Mouse (Mus musculus): ENCODE results near the gene Pidd1.

Gene Pidd1

DNA sequence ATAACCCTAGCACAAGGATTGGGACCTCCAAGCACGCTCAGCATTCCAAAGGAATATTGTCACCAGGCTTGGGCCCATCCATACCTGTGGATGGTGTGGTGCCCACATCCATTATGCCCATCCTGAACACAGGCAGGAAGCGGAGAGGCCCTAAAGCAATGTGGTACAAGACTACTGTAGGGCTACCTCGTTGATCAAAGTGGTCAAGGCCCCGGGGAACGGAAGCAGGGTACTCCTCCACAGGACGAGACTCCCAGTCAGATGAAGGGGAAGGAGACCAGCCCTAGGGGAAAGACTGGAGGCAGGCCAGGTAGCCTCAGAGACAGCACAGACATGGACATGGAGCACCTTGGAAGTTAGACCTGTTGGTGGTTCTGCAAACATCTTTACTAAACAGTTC is 28.9 kb upstream of the Pidd1 start:
- DNase-seq (ENCODE audit: low spot score) = no peak

DNA sequence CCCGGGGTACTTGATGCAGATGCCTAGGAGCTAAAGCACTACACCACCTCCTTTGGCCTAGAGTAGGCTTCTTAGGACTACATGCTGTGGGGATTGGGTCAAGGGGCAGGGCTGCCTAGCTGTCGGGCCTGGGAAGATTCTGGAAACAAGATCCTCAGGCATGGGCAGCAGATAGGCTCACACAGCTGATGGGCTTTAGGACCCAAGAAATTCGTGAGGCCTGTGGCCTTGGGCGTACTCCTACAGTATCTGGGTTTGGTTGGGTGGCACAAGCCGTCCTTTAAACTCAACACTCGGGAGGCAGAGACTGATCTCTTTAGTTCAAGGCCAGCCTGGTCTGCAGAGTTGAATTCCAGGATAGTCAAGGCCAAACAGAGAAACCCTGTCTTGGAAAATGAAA is 28.4 kb upstream of the Pidd1 start:
- DNase-seq (ENCODE audit: low spot score) = no peak

DNA sequence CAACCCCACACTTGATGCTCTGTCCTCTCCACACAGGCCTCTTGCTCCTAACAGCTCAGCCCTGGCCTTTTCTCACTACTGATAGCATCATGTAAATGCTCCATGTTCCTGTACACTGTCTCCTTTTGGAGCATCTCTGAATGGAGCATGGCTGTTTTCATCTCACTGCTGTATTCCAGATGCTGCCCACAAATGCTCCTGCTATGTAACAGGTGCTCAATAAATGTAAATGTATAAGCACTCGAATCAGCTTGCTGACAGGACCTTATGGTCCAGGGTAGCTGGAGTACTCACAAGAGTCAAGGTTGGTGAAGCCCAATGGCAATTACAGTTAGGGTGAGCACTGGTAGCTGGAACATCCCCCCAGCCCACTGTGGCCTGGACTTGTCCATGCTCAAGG is 27.4 kb upstream of the Pidd1 start:
- no peak for DNase-seq (ENCODE audit: low spot score)

GRCm38 (mm10) chr7:141470637-141470944 is 26.8 kb upstream of the Pidd1 start:
- DNase-seq (ENCODE audit: low spot score) = no peak

DNA sequence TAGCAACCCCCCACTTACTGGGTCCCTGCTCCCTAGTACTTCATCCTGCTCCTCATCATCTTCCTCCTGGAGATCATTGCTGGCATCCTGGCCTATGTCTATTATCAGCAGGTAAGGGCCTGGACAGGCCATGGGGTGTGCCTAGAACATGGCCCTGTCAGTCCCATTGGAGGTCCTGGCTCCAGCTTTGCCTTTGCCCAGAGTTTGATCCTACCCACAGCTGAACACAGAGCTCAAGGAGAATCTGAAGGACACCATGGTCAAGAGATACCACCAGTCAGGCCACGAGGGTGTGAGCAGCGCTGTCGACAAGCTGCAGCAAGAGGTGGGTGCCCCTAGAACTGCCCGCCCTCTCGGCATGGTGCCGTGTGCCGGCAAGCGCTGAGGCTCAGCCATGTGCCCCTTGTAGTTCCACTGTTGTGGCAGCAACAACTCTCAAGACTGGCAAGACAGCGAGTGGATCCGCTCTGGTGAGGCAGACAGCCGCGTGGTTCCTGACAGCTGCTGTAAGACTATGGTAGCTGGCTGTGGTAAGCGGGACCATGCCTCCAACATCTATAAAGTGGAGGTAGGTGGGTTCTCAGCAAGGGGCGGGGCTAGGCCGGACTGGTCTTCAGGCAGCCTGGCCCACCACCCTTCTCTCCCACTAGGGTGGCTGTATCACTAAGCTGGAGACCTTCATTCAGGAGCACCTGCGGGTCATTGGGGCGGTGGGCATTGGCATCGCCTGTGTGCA is 26.2 kb upstream of the Pidd1 start:
- DNase-seq (ENCODE audit: low spot score) = no peak

GRCm38 (mm10) chr7:141469352-141469751 is 25.5 kb upstream of the Pidd1 start:
- DNase-seq (ENCODE audit: low spot score) = no peak

- DNase-seq (ENCODE audit: low spot score) = no peak
These were observed 24.8 kb upstream of the Pidd1 start for GRCm38 (mm10) chr7:141468522-141469211.

- DNase-seq (ENCODE audit: low spot score) = no peak
These were observed 24.3 kb upstream of the Pidd1 start for GRCm38 (mm10) chr7:141468164-141468521.

DNA sequence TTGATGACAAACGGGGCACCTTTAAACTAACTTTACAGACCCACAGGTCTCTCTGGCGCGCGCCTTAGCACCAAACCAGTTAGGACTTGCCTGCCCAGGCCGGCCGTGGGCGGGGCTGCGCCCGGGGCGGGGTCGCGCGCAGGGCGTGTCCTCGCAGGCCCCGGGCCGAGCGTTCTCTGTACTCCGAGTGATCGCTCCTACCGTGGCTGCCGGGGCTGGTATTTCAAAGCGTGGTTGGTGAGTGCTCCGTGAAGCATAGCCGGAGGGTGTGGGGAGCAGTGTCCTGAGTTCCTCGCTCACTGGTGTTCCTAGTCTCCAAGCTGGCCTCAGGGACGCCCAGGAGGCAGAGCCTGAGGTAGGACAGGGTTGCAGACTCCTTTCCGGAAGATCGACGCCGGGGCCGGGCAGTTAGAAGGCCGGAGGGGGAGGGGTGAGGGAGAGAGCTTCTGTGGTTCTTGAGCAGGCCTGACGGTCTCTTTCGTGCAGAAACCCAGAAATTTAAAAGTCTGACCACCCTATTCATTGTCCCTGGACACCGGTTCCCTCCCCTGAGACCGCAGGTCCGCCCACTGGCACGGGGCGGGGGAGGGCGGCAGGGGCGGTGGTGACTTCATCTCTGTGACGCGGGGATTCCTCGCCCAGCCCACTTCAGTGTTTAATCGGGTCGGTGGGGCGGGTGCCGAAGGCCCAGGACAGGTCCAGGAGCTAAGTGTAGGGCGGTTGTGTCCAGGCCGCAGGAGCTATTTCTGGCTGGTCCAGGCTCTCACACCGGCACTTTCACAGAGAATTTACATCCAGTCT is 23.6 kb upstream of the Pidd1 start, which contains the start of gene Cd151:
TSS of gene Cd151 (plus strand) at position 163 of the 801 bp plus-strand sequence.
- DNase-seq (ENCODE audit: low spot score) = no peak

GRCm38 (mm10) chr7:141466607-141467148 is 22.9 kb upstream of the Pidd1 start:
- DNase-seq (ENCODE audit: low spot score) = no peak

DNA sequence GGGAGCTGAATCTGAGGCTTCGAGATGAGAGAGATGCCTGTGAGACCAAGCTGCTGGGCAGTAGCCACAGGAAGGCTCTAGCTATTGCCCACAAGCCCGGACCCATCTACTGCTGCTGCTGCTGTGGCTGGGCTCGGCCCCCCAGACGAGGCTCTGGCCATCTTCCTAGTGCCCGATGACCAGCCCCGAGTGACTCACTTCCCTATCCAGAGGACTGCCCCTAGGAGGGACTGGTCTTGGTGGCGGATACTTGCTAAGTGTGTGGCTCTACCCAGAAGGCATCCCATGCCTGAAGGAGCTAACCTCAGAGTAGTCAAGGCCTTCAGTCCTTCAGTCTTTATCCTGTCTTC is 22.2 kb upstream of the Pidd1 start:
- DNase-seq (ENCODE audit: low spot score) = no peak

DNA sequence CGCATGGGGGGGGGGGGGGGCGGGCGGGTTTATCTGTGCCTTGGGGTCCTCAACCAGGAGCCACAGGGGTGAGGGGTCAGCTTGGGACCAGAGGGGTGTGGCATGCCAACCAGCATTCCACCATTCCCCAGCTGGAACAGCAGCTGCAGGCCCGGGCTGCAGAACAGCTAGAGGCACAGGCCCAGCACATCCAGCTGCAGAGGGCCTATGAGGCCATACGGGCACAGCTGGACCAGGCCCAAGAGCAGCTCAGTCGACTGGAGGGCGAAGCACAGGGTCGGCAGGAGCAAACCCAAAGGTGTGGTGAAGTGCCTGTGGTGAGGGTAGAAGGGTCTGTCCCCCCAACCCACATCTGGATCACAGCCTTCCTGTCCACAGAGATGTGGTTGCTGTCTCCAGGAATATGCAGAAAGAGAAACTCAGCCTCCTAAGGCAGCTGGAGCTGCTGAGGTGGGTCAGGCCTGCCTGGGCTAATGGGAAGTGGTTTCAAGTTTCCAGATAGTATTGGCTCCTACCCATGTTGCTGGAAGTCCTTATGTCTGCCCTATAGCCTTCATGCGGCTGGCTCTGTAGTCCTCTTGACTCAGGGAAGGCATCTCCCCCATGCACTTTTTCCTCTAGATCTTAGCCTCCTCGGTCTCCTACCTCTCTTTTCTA is 21.7 kb upstream of the Pidd1 start:
- no peak for DNase-seq (ENCODE audit: low spot score)

DNA sequence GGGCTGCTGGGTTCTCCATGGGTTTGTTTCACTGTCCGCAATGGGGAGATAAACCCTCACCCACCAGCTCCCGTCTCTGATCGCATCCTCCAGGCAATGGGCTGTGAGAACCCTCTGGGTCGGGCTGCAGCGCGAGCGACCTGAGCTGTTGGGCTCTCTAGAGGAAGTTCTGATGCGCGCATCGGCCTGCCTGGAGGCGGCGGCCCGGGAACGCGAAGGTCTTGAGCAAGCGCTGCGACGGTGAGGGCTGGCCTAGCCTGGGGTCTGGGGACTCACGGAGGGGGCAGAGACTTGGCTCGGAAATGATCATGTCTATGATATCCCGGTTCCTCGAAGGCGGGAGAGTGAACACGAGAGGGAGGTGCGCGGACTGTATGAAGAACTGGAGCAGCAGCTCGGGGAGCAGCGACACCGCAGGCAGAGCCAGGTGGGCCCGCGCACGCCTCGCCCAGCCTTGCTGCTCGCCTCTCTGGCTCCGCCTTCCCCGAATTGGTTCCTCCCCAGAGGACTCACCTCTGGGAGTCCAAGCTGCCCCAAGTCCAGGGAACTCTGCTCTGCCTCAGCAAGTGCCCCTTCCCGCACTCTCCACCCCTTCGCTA is 20.9 kb upstream of the Pidd1 start:
- DNase-seq (ENCODE audit: low spot score) = no peak

DNA sequence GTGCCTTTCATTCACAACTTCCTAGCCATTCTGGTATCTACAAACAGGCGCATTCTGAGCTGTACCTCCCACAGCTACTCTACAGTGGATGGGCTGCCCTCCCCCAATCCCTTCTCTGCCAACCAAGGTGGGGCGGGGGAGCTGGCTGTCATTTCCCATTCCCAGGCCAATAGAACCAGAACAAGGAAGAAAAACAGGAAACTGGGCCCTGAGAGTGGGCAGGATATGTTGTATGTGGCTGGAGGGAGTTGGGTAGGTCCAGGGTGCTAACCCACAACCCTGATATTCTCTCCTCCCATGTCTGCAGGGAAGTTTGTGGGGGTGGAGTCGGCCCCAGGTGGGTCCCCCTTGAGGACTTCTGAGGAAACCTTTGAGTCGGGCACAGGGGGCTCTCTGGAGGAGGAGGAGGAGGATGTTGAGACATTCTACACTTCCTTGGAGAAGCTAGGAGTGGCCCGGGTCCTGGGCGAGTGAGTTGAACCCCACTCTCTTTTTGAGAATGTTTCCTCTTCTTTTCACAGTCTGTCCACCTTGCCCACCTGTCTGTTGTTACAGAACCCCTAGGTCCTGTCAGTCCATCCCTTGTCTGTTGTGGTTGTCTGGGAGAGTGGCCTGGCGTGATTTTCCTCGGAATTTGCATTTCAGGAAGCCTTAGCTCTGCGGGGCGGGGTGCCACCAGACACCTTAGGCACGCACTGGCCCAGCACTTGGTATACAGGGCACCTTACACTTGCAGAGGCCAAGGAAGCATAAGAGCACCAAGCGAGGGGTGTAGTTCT is 20.2 kb upstream of the Pidd1 start:
- no peak for DNase-seq (ENCODE audit: low spot score)

- DNase-seq (ENCODE audit: low spot score) = no peak
These were observed 18.6 kb upstream of the Pidd1 start for GRCm38 (mm10) chr7:141462333-141462821.

- no peak for DNase-seq (ENCODE audit: low spot score)
These were observed 17.9 kb upstream of the Pidd1 start for GRCm38 (mm10) chr7:141461521-141462332.

DNA sequence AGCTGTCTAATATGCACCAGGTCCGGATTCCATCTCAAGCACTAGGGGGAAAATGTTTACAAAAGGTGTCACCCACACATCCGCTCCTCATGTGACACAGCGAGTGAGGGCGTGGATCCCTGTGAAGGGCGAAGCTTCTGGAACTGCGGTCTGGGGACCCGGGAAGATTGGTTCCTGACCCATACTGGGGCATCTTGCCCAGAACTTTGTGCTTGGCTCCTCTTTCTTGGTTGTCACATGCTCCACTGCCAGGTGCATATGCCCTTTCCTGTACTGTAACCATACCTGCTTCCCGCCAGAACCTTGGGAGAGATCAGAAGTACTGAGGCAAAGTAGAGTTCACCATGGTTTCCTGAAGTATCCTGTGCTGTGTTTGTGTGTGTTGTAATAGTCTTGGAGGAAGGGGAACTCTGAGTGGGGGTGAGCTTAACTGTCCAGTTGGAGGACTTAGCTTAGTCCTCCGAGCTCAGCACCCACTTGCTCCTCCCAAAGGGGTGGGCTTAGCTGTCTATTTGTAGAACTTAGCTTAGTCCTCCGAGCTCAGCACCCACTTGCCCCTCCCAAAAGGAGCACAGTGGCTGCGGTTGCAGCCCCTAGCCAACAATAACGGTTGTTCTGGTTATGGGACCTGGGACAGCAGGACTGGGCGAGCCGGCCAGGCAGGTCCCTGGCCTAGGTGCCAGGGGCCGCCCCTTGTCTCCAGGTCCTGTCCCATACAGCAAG is 16.7 kb upstream of the Pidd1 start, which contains the start of gene Cracr2b:
TSS of gene Cracr2b (plus strand) at position 704 of the 723 bp plus-strand sequence.
- no peak for DNase-seq (ENCODE audit: low spot score)

DNA sequence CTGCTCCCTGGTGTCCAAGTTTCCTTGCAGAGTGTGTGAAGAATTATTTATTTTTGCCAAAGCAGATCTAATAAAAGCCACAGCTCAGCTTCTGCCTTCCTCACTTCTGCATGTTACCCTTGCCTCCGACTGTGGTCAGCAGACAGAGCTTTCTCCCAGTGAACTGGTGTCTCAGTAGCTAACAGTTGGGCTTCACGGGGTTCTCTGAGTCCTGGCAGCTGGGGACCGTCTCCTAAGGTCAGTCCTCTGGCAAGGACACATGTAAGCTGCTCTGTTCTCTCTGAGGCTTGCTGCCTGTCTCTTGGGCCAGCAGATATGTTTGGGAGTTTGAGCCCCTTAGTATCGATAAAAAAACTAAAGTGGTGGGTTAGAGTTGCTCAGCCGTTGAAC is 16.2 kb upstream of the Pidd1 start:
- DNase-seq (ENCODE audit: low spot score) = no peak

DNA sequence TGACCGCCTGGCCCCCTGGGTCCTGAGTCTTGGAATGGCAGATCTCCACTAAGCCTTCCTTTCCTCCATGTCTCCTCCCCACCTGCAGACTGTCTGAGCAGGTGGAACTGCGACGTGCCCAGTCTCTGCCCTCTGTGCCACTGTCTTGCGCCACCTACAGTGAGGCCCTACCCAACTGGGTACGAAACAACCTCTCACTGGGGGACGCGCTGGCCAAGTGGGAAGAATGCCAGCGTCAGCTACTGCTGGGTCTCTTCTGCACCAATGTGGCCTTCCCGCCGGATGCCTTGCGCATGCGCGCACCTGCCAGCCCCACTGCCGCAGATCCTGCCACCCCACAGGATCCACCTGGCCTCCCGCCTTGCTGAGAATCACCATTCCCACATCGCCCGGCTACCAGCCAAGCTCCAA is 15.5 kb upstream of the Pidd1 start:
- no peak for DNase-seq (ENCODE audit: low spot score)
